Mouse (Mus musculus) stomach, postnatal 0 days (tissue): ENCODE data around the gene Igfbp2.

Experiments
- CTCF ChIP-seq: IDR thresholded peaks from 2 replicates; pipeline ENCODE4 v1.5.1; 2016; ENCODE audit warnings: antibody characterized with exemption, low read depth, mild to moderate bottlenecking, moderate library complexity
- EP300 ChIP-seq: optimal IDR thresholded peaks from 2 replicates; pipeline ENCODE3; 2016; ENCODE audit warnings: antibody characterized with exemption

DNA sequence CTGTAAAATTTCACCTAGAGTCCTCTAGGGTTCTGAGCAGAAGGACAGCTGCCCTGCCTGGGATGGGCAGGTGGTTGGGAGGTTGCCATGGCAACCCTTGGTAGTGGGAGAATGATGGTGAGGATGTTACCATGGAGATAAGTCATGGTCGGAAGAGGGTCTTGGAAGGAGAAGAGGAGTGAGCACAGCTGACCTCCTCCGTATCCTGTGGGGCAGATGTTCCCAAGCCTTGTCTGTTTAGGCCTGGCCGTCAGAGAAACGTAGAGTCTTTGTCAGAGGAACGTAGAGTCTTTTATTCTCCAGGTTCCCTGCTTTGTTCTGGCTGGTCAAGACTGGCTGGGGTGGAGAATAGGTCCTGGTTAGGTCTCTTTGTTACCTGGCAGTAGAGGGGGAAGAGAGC is 34.6 kb downstream of the Igfbp2 start:
- TF ChIP-seq EP300 (no peak), CTCF (no peak)
